In the genomic region with DNA sequence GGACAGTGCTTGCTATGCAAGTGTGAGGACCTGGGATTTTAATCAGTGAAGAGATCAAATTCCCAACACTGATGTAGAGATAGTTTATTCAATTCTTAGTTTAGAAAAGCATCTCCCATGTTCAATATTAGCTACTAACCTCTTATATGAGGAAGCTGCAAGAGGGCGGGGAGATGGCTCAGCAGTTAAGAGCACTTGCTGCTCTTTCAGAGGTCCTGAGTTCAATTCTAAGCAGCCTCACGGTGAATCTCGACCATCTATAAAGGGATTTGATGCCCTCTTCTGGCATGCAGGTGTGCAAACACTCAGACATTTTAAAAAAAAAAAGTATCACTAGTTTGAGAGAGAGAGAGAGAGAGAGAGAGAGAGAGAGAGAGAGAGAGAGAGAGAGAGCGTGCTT, we compare ENCODE assay signal across 9 mouse cellular contexts. TPM values are rescaled to one million over a fixed set of nuclear protein-coding genes. Genes with fewer than 3 reads are reported as not detected.
DNase-seq lines count a peak whose midpoint lies in the region; ATAC-seq and TF ChIP-seq lines count a peak whose summit lies in the region.
"Had no signal": no experiment of that assay in that cellular context is flagged by ENCODE, and none has a peak within 500 bp of the region (broad histone marks: within the 10 kb centered on the region; RNA-seq: fewer than 3 reads in every experiment).

No protein-coding gene starts in this region.

- H3K4me2 ChIP-seq in hindbrain, embryonic 14.5 days (replicated peaks) = no peak overlapping the region
- H3K4me2 ChIP-seq in hindbrain, embryonic 11.5 days (replicated peaks; ENCODE audit: low read depth, low read length) = no peak overlapping the region
- H3K4me2 ChIP-seq in lung, embryonic 16.5 days (ENCODE audit: low read depth, low read length) = no peak overlapping the region
- peak overlapping the region; percentile 65 for H3K4me2 ChIP-seq in myocyte (ENCODE audit: low read depth)
- H3K4me2 ChIP-seq: hindbrain, embryonic 15.5 days had no signal

- no peaks in the 10 kb centered on the region for H3K79me2 ChIP-seq in myocyte (ENCODE audit: control insufficient read depth, insufficient read depth)

- no peak for DNase-seq in hindbrain, embryonic 14.5 days (ENCODE audit: low spot score)
- no peak for DNase-seq in hindbrain, embryonic 11.5 days (ENCODE audit: low spot score)
- no peak for DNase-seq in lung, postnatal 4 days
- DNase-seq in MEL-GATA-1-ER (ENCODE audit: extremely low read depth, low read depth) = peak; percentile 25
- no peak for DNase-seq in layer of hippocampus, adult 8-10 months (ENCODE audit: low spot score in 2 of 2)
- DNase-seq in frontal cortex, postnatal 10 days (ENCODE audit: low spot score in 2 of 2) = no peak

- H3K4me3 ChIP-seq in hindbrain, embryonic 14.5 days (replicated peaks; ENCODE audit: low read length) = no peak overlapping the region
- H3K4me3 ChIP-seq in hindbrain, embryonic 11.5 days (ENCODE audit: low read depth, low read length) = no peak overlapping the region
- H3K4me3 ChIP-seq in lung, embryonic 16.5 days (ENCODE audit: low read length) = no peak overlapping the region
- H3K4me3 ChIP-seq in myocyte = no peak overlapping the region
- H3K4me3 ChIP-seq: hindbrain, embryonic 15.5 days had no signal

- no peaks in the 10 kb centered on the region for H3K27me3 ChIP-seq in hindbrain, embryonic 14.5 days (ENCODE audit: control insufficient read depth, insufficient read depth, low read length)
- H3K27me3 ChIP-seq in hindbrain, embryonic 11.5 days (ENCODE audit: control insufficient read depth, insufficient read depth, low read length) = no peaks in the 10 kb centered on the region
- H3K27me3 ChIP-seq in lung, embryonic 16.5 days (ENCODE audit: control insufficient read depth, insufficient read depth, low read depth, low read length) = no peaks in the 10 kb centered on the region
- peaks cover 8% of the 10 kb centered on the region for H3K27me3 ChIP-seq in myocyte (ENCODE audit: control insufficient read depth, insufficient read depth, insufficient read length)
- H3K27me3 ChIP-seq: hindbrain, embryonic 15.5 days had no signal

- H3K4me1 ChIP-seq in hindbrain, embryonic 14.5 days (replicated peaks; ENCODE audit: control insufficient read depth, insufficient read depth, low read length) = no peaks in the 10 kb centered on the region
- H3K4me1 ChIP-seq in hindbrain, embryonic 11.5 days (replicated peaks; ENCODE audit: control insufficient read depth, insufficient read depth, low read length) = no peaks in the 10 kb centered on the region
- no peaks in the 10 kb centered on the region for H3K4me1 ChIP-seq in lung, embryonic 16.5 days (replicated peaks; ENCODE audit: control insufficient read depth, insufficient read depth, low read length)
- H3K4me1 ChIP-seq: hindbrain, embryonic 15.5 days had no signal

- no peaks in the 10 kb centered on the region for H3K9me3 ChIP-seq in hindbrain, embryonic 14.5 days (ENCODE audit: control insufficient read depth, low read length)
- H3K9me3 ChIP-seq in hindbrain, embryonic 11.5 days (ENCODE audit: control insufficient read depth, low read length) = no peaks in the 10 kb centered on the region
- no peaks in the 10 kb centered on the region for H3K9me3 ChIP-seq in lung, embryonic 16.5 days (ENCODE audit: control insufficient read depth, low read length)
- H3K9me3 ChIP-seq: hindbrain, embryonic 15.5 days had no signal

- H3K27ac ChIP-seq in hindbrain, embryonic 14.5 days = 0 out of 2 replicates have a peak overlapping the region, but pooled peaks have one; percentile 0
- H3K27ac ChIP-seq in hindbrain, embryonic 11.5 days (ENCODE audit: low read depth, low read length) = no peak overlapping the region
- H3K27ac ChIP-seq in lung, embryonic 16.5 days (ENCODE audit: low read length) = peak overlapping the region; percentile 79
- H3K27ac ChIP-seq: hindbrain, embryonic 15.5 days had no signal

- no peak for ATAC-seq in hindbrain, embryonic 14.5 days (ENCODE audit: low FRiP score)
- no peak for ATAC-seq in hindbrain, embryonic 11.5 days (ENCODE audit: low FRiP score)
- no peak for ATAC-seq in lung, embryonic 16.5 days (ENCODE audit: low read depth)

- 69% methylated on average over 4 of the region's 4 CpGs for WGBS in hindbrain, embryonic 14.5 days
- 61% methylated on average over 4 of the region's 4 CpGs for WGBS in hindbrain, embryonic 11.5 days
- WGBS in lung, embryonic 16.5 days = 31% methylated on average over 4 of the region's 4 CpGs

- no peak for TF ChIP-seq POLR2A in myocyte (IDR thresholded peaks at IDR 0.05; ENCODE audit: insufficient read length, low read depth)

- no peak overlapping the region for H3ac ChIP-seq in myocyte (ENCODE audit: control insufficient read depth, insufficient read length)

- H3K9ac ChIP-seq in hindbrain, embryonic 14.5 days = no peak overlapping the region
- no peak overlapping the region for H3K9ac ChIP-seq in hindbrain, embryonic 11.5 days (ENCODE audit: low read depth, low read length)
- H3K9ac ChIP-seq in lung, embryonic 16.5 days (ENCODE audit: low read length) = no peak overlapping the region
- H3K9ac ChIP-seq: hindbrain, embryonic 15.5 days had no signal

- H3K36me3 ChIP-seq in hindbrain, embryonic 14.5 days (replicated peaks; ENCODE audit: control insufficient read depth, insufficient read depth) = no peaks in the 10 kb centered on the region
- H3K36me3 ChIP-seq in hindbrain, embryonic 11.5 days (ENCODE audit: control insufficient read depth, insufficient read depth, low read length) = no peaks in the 10 kb centered on the region
- H3K36me3 ChIP-seq in lung, embryonic 16.5 days (ENCODE audit: control insufficient read depth, insufficient read depth, low read length) = no peaks in the 10 kb centered on the region
- no peaks in the 10 kb centered on the region for H3K36me3 ChIP-seq in myocyte (ENCODE audit: control insufficient read depth, insufficient read depth)
- H3K36me3 ChIP-seq: hindbrain, embryonic 15.5 days had no signal

TF ChIP-seq in myocyte, 11 proteins besides CTCF, POLR2A, EP300 and RAD21:
- TF ChIP-seq POLR2AphosphoS2 (IDR thresholded peaks at IDR 0.05; ENCODE audit: insufficient read length, low read depth) (no peak), USF1 (IDR thresholded peaks at IDR 0.05; ENCODE audit: low read depth) (no peak)

RNA-seq across cellular contexts. Expression of a gene that starts 0.9 kb away (rescaled TPM):
- polyA plus RNA-seq in hindbrain, embryonic 14.5 days (2014; fragmentation: Nextera tagmentation; extraction: Ambion mirVana) = 61.4 and 66.3 TPM in 2 replicates
- polyA plus RNA-seq in hindbrain, embryonic 11.5 days (2014; fragmentation: Nextera tagmentation; extraction: Ambion mirVana) = 84.3 and 89.4 TPM in 2 replicates
- polyA plus RNA-seq in lung, embryonic 16.5 days (2015; fragmentation: Nextera tagmentation; extraction: Ambion mirVana) = 108 and 118 TPM in 2 replicates
- polyA plus RNA-seq in myocyte (2012; fragmentation: generic; extraction: Trizol) = 37.1 TPM
- 100 to 1,000 TPM; 127 to 141 (median 133) TPM for total RNA-seq in layer of hippocampus, adult 8-10 months (2022)

RNA-seq across cellular contexts. Expression of a gene that starts 19.2 kb away (rescaled TPM):
- polyA plus RNA-seq in hindbrain, embryonic 14.5 days (2014; fragmentation: Nextera tagmentation; extraction: Ambion mirVana) = 26.5 and 26.7 TPM in 2 replicates
- polyA plus RNA-seq in hindbrain, embryonic 11.5 days (2014; fragmentation: Nextera tagmentation; extraction: Ambion mirVana) = 37.7 and 39.3 TPM in 2 replicates
- 20.0 and 22.0 TPM in 2 replicates for polyA plus RNA-seq in lung, embryonic 16.5 days (2015; fragmentation: Nextera tagmentation; extraction: Ambion mirVana)
- polyA plus RNA-seq in myocyte (2012; fragmentation: generic; extraction: Trizol) = 4.9 TPM
- 10 to 100 TPM; 25.7 to 32.6 (median 28.6) TPM for total RNA-seq in layer of hippocampus, adult 8-10 months (2022)
